Mouse (Mus musculus): Measurements from ENCODE around the gene Slc5a1. TPM values are rescaled to one million over a fixed set of nuclear protein-coding genes. Genes with fewer than 3 reads are reported as not detected.

The Slc5a1 gene
- 14.1 and 19.6 TPM in 2 replicates for polyA plus RNA-seq (2015; fragmentation: Nextera tagmentation; extraction: Ambion mirVana)

GRCm38 (mm10) chr5:33104025-33104481, at the start of gene Slc5a1:
Slc5a1 (plus strand) TSS chr5:33104219.
- Histone ChIP-seq H3K27ac (ENCODE audit: low read length) (peak within 1 kb of the TSS; percentile 12; the same call in 1 of the 2 replicates), H3K27me3 (ENCODE audit: control insufficient read depth, insufficient read depth, low read length) (peaks cover 11% of the 10 kb centered on the region; the same call in 1 of the 2 replicates), H3K4me1 (ENCODE audit: control insufficient read depth, insufficient read depth, low read length) (no peaks in the 10 kb centered on the region), H3K9me3 (replicated peaks; ENCODE audit: control insufficient read depth, low read length) (no peaks in the 10 kb centered on the region), H3K4me3 (replicated peaks; ENCODE audit: low read length) (peak within 1 kb of the TSS; percentile 26), H3K36me3 (ENCODE audit: control insufficient read depth, insufficient read depth, low read length) (no peaks in the 10 kb centered on the region), H3K4me2 (ENCODE audit: low read depth, low read length) (peak within 1 kb of the TSS; percentile 37), H3K9ac (ENCODE audit: low read length) (peak within 1 kb of the TSS; percentile 25)
- 10% methylated on average over 25 of the region's 25 CpGs for WGBS
- ATAC-seq (ENCODE audit: insufficient read depth, low FRiP score): peak; percentile 73

- Histone ChIP-seq H3K9ac (ENCODE audit: low read length) (no peak overlapping the region), H3K4me3 (replicated peaks; ENCODE audit: low read length) (no peak overlapping the region), H3K27ac (ENCODE audit: low read length) (no peak overlapping the region), H3K36me3 (ENCODE audit: control insufficient read depth, insufficient read depth, low read length) (no peaks in the 10 kb centered on the region), H3K27me3 (ENCODE audit: control insufficient read depth, insufficient read depth, low read length) (no peaks in the 10 kb centered on the region), H3K4me2 (ENCODE audit: low read depth, low read length) (no peak overlapping the region), H3K4me1 (ENCODE audit: control insufficient read depth, insufficient read depth, low read length) (no peaks in the 10 kb centered on the region), H3K9me3 (replicated peaks; ENCODE audit: control insufficient read depth, low read length) (no peaks in the 10 kb centered on the region)
- WGBS: 73% methylated on average over 10 of the region's 10 CpGs
- ATAC-seq (ENCODE audit: insufficient read depth, low FRiP score): no peak
These were observed 47.8 kb upstream of the Slc5a1 start for GRCm38 (mm10) chr5:33056126-33056765.

- Histone ChIP-seq H3K4me1 (ENCODE audit: control insufficient read depth, insufficient read depth, low read length) (no peaks in the 10 kb centered on the region), H3K4me3 (replicated peaks; ENCODE audit: low read length) (no peak overlapping the region), H3K27ac (ENCODE audit: low read length) (no peak overlapping the region), H3K9ac (ENCODE audit: low read length) (no peak overlapping the region), H3K4me2 (ENCODE audit: low read depth, low read length) (no peak overlapping the region), H3K27me3 (ENCODE audit: control insufficient read depth, insufficient read depth, low read length) (no peaks in the 10 kb centered on the region), H3K36me3 (ENCODE audit: control insufficient read depth, insufficient read depth, low read length) (no peaks in the 10 kb centered on the region), H3K9me3 (replicated peaks; ENCODE audit: control insufficient read depth, low read length) (no peaks in the 10 kb centered on the region)
- ATAC-seq (ENCODE audit: insufficient read depth, low FRiP score): no peak
These were observed 33.9 kb upstream of the Slc5a1 start for GRCm38 (mm10) chr5:33070071-33070470.

GRCm38 (mm10) chr5:33076490-33077191, 27.4 kb upstream of the Slc5a1 start:
- Histone ChIP-seq H3K27me3 (ENCODE audit: control insufficient read depth, insufficient read depth, low read length) (no peaks in the 10 kb centered on the region), H3K4me1 (ENCODE audit: control insufficient read depth, insufficient read depth, low read length) (no peaks in the 10 kb centered on the region), H3K4me2 (ENCODE audit: low read depth, low read length) (no peak overlapping the region), H3K9ac (ENCODE audit: low read length) (no peak overlapping the region), H3K9me3 (replicated peaks; ENCODE audit: control insufficient read depth, low read length) (no peaks in the 10 kb centered on the region), H3K4me3 (replicated peaks; ENCODE audit: low read length) (no peak overlapping the region), H3K27ac (ENCODE audit: low read length) (no peak overlapping the region), H3K36me3 (ENCODE audit: control insufficient read depth, insufficient read depth, low read length) (no peaks in the 10 kb centered on the region)
- 52% methylated on average over 6 of the region's 6 CpGs for WGBS
- peak; percentile 60; the same call in 1 of the 2 replicates for ATAC-seq (ENCODE audit: insufficient read depth, low FRiP score)

GRCm38 (mm10) chr5:33082896-33083295, 21.1 kb upstream of the Slc5a1 start:
- Histone ChIP-seq H3K9me3 (replicated peaks; ENCODE audit: control insufficient read depth, low read length) (no peaks in the 10 kb centered on the region), H3K36me3 (ENCODE audit: control insufficient read depth, insufficient read depth, low read length) (no peaks in the 10 kb centered on the region), H3K9ac (ENCODE audit: low read length) (no peak overlapping the region), H3K4me1 (ENCODE audit: control insufficient read depth, insufficient read depth, low read length) (no peaks in the 10 kb centered on the region), H3K27me3 (ENCODE audit: control insufficient read depth, insufficient read depth, low read length) (no peaks in the 10 kb centered on the region), H3K4me2 (ENCODE audit: low read depth, low read length) (no peak overlapping the region), H3K27ac (ENCODE audit: low read length) (no peak overlapping the region), H3K4me3 (replicated peaks; ENCODE audit: low read length) (no peak overlapping the region)
- WGBS: 86% methylated on average over 1 of the region's 1 CpGs
- no peak for ATAC-seq (ENCODE audit: insufficient read depth, low FRiP score)

- Histone ChIP-seq H3K4me2 (ENCODE audit: low read depth, low read length) (no peak overlapping the region), H3K4me3 (replicated peaks; ENCODE audit: low read length) (no peak overlapping the region), H3K36me3 (ENCODE audit: control insufficient read depth, insufficient read depth, low read length) (no peaks in the 10 kb centered on the region), H3K27ac (ENCODE audit: low read length) (no peak overlapping the region), H3K9ac (ENCODE audit: low read length) (no peak overlapping the region), H3K27me3 (ENCODE audit: control insufficient read depth, insufficient read depth, low read length) (no peaks in the 10 kb centered on the region), H3K4me1 (ENCODE audit: control insufficient read depth, insufficient read depth, low read length) (no peaks in the 10 kb centered on the region), H3K9me3 (replicated peaks; ENCODE audit: control insufficient read depth, low read length) (no peaks in the 10 kb centered on the region)
- no peak for ATAC-seq (ENCODE audit: insufficient read depth, low FRiP score)
- WGBS: 82% methylated on average over 5 of the region's 5 CpGs
These were observed 19.4 kb upstream of the Slc5a1 start for GRCm38 (mm10) chr5:33084599-33084998.

GRCm38 (mm10) chr5:33091342-33091741, 12.7 kb upstream of the Slc5a1 start:
- H3K27ac ChIP-seq (ENCODE audit: low read length): no peak overlapping the region
- no peak overlapping the region for H3K4me3 ChIP-seq (replicated peaks; ENCODE audit: low read length)
- H3K4me1 ChIP-seq (ENCODE audit: control insufficient read depth, insufficient read depth, low read length): no peaks in the 10 kb centered on the region
- ATAC-seq (ENCODE audit: insufficient read depth, low FRiP score): no peak
- no peak overlapping the region for H3K4me2 ChIP-seq (ENCODE audit: low read depth, low read length)
- H3K27me3 ChIP-seq (ENCODE audit: control insufficient read depth, insufficient read depth, low read length): no peaks in the 10 kb centered on the region
- H3K36me3 ChIP-seq (ENCODE audit: control insufficient read depth, insufficient read depth, low read length): no peaks in the 10 kb centered on the region
- H3K9me3 ChIP-seq (replicated peaks; ENCODE audit: control insufficient read depth, low read length): no peaks in the 10 kb centered on the region
- no peak overlapping the region for H3K9ac ChIP-seq (ENCODE audit: low read length)
- WGBS: 85% methylated on average over 6 of the region's 6 CpGs

GRCm38 (mm10) chr5:33095315-33095714, 8.7 kb upstream of the Slc5a1 start:
- Histone ChIP-seq H3K36me3 (ENCODE audit: control insufficient read depth, insufficient read depth, low read length) (no peaks in the 10 kb centered on the region), H3K4me1 (ENCODE audit: control insufficient read depth, insufficient read depth, low read length) (no peaks in the 10 kb centered on the region), H3K27ac (ENCODE audit: low read length) (no peak overlapping the region), H3K4me3 (replicated peaks; ENCODE audit: low read length) (no peak overlapping the region), H3K9me3 (replicated peaks; ENCODE audit: control insufficient read depth, low read length) (no peaks in the 10 kb centered on the region), H3K27me3 (ENCODE audit: control insufficient read depth, insufficient read depth, low read length) (no peaks in the 10 kb centered on the region), H3K4me2 (ENCODE audit: low read depth, low read length) (no peak overlapping the region), H3K9ac (ENCODE audit: low read length) (no peak overlapping the region)
- no peak for ATAC-seq (ENCODE audit: insufficient read depth, low FRiP score)
- 75% methylated on average over 4 of the region's 4 CpGs for WGBS

- Histone ChIP-seq H3K4me1 (ENCODE audit: control insufficient read depth, insufficient read depth, low read length) (no peaks in the 10 kb centered on the region), H3K4me2 (ENCODE audit: low read depth, low read length) (no peak overlapping the region), H3K27ac (ENCODE audit: low read length) (no peak overlapping the region), H3K9me3 (replicated peaks; ENCODE audit: control insufficient read depth, low read length) (no peaks in the 10 kb centered on the region), H3K9ac (ENCODE audit: low read length) (no peak overlapping the region), H3K4me3 (replicated peaks; ENCODE audit: low read length) (no peak overlapping the region), H3K36me3 (ENCODE audit: control insufficient read depth, insufficient read depth, low read length) (no peaks in the 10 kb centered on the region), H3K27me3 (ENCODE audit: control insufficient read depth, insufficient read depth, low read length) (peaks cover 11% of the 10 kb centered on the region; the same call in 1 of the 2 replicates)
- WGBS: 57% methylated on average over 12 of the region's 12 CpGs
- no peak for ATAC-seq (ENCODE audit: insufficient read depth, low FRiP score)
These were observed 1.5 kb upstream of the Slc5a1 start for GRCm38 (mm10) chr5:33102369-33103055.
